Mouse (Mus musculus): Measurements from ENCODE around the gene Rab10. TPM values are rescaled to one million over a fixed set of nuclear protein-coding genes. Genes with fewer than 3 reads are reported as not detected.

Rab10 gene
- total RNA-seq (2023), result 10 to 100 TPM; 40.7 to 40.8 TPM

GRCm38 (mm10) chr12:3309391-3310320 lies at the start of gene Rab10:
TSS of gene Rab10 (minus strand) at chr12:3309969.

Other genes with a start within 250 kb of the Rab10 start
- gene Kif3c, start 55.2 kb upstream of the Rab10 start, total RNA-seq (2023), result 1 to 10 TPM; 2.1 TPM
- 10 to 100 TPM; 35.2 to 36.0 TPM for gene Asxl2, start 116.9 kb upstream of the Rab10 start, total RNA-seq (2023)

Data from neutrophil, adult 59 days (primary cell).